Mouse (Mus musculus): Measurements from ENCODE around the gene Taf5. TPM values are rescaled to one million over a fixed set of nuclear protein-coding genes. Genes with fewer than 3 reads are reported as not detected.

The Taf5 gene
- polyA plus RNA-seq, 1 experiment: 1.8 TPM

GRCm38 (mm10) chr19:47026513-47026912, 41.0 kb upstream of the Taf5 start:
- DNase-seq: no peak
- H3K27me3 ChIP-seq (replicated peaks; ENCODE audit: control insufficient read depth, insufficient read depth, low read length): no peaks in the 10 kb centered on the region
- no peak for TF ChIP-seq POLR2A (IDR thresholded peaks at IDR 0.05; ENCODE audit: low read depth, low read length)
- no peak for TF ChIP-seq CTCF (conservative IDR thresholded peaks at IDR 0.05; ENCODE audit: insufficient read depth, insufficient read length, low read depth, low read length)
- no peaks in the 10 kb centered on the region for H3K4me1 ChIP-seq (ENCODE audit: control insufficient read depth, insufficient read depth, low read length)
- H3K36me3 ChIP-seq (ENCODE audit: control insufficient read depth, insufficient read depth, low read length): no peaks in the 10 kb centered on the region
- no peak overlapping the region for H3K4me3 ChIP-seq (ENCODE audit: insufficient read depth, low read depth, low read length)
- no peak overlapping the region for H3K27ac ChIP-seq (ENCODE audit: insufficient read depth, low read depth, low read length)
- 76% methylated on average over 4 of the region's 4 CpGs for WGBS

GRCm38 (mm10) chr19:47029796-47030195, 37.8 kb upstream of the Taf5 start:
- Histone ChIP-seq H3K4me1 (ENCODE audit: control insufficient read depth, insufficient read depth, low read length) (no peaks in the 10 kb centered on the region), H3K27me3 (replicated peaks; ENCODE audit: control insufficient read depth, insufficient read depth, low read length) (no peaks in the 10 kb centered on the region), H3K4me3 (ENCODE audit: insufficient read depth, low read depth, low read length) (no peak overlapping the region), H3K36me3 (ENCODE audit: control insufficient read depth, insufficient read depth, low read length) (no peaks in the 10 kb centered on the region; the same call in none of the 2 replicates), H3K27ac (ENCODE audit: insufficient read depth, low read depth, low read length) (no peak overlapping the region)
- 75% methylated on average over 9 of the region's 9 CpGs for WGBS
- no peak for TF ChIP-seq POLR2A (IDR thresholded peaks at IDR 0.05; ENCODE audit: low read depth, low read length)
- no peak for TF ChIP-seq CTCF (conservative IDR thresholded peaks at IDR 0.05; ENCODE audit: insufficient read depth, insufficient read length, low read depth, low read length)
- DNase-seq: no peak

- WGBS: 92% methylated on average over 6 of the region's 6 CpGs
- H3K4me1 ChIP-seq (ENCODE audit: control insufficient read depth, insufficient read depth, low read length): no peaks in the 10 kb centered on the region
- no peak overlapping the region for H3K4me3 ChIP-seq (ENCODE audit: insufficient read depth, low read depth, low read length)
- no peak overlapping the region for H3K27ac ChIP-seq (ENCODE audit: insufficient read depth, low read depth, low read length)
- no peaks in the 10 kb centered on the region for H3K27me3 ChIP-seq (replicated peaks; ENCODE audit: control insufficient read depth, insufficient read depth, low read length)
- TF ChIP-seq CTCF (conservative IDR thresholded peaks at IDR 0.05; ENCODE audit: insufficient read depth, insufficient read length, low read depth, low read length): no peak
- no peak for TF ChIP-seq POLR2A (IDR thresholded peaks at IDR 0.05; ENCODE audit: low read depth, low read length)
- no peaks in the 10 kb centered on the region; the same call in none of the 2 replicates for H3K36me3 ChIP-seq (ENCODE audit: control insufficient read depth, insufficient read depth, low read length)
- DNase-seq: no peak
These were observed 35.8 kb upstream of the Taf5 start for GRCm38 (mm10) chr19:47031770-47032169.

GRCm38 (mm10) chr19:47034916-47035315, 32.6 kb upstream of the Taf5 start:
- TF ChIP-seq CTCF (conservative IDR thresholded peaks at IDR 0.05; ENCODE audit: insufficient read depth, insufficient read length, low read depth, low read length) (no peak), POLR2A (IDR thresholded peaks at IDR 0.05; ENCODE audit: low read depth, low read length) (no peak)
- Histone ChIP-seq H3K36me3 (ENCODE audit: control insufficient read depth, insufficient read depth, low read length) (peaks cover 1% of the 10 kb centered on the region), H3K27me3 (replicated peaks; ENCODE audit: control insufficient read depth, insufficient read depth, low read length) (no peaks in the 10 kb centered on the region), H3K4me3 (ENCODE audit: insufficient read depth, low read depth, low read length) (no peak overlapping the region), H3K27ac (ENCODE audit: insufficient read depth, low read depth, low read length) (no peak overlapping the region), H3K4me1 (ENCODE audit: control insufficient read depth, insufficient read depth, low read length) (no peaks in the 10 kb centered on the region)
- no peak for DNase-seq
- 88% methylated on average over 4 of the region's 4 CpGs for WGBS

DNA sequence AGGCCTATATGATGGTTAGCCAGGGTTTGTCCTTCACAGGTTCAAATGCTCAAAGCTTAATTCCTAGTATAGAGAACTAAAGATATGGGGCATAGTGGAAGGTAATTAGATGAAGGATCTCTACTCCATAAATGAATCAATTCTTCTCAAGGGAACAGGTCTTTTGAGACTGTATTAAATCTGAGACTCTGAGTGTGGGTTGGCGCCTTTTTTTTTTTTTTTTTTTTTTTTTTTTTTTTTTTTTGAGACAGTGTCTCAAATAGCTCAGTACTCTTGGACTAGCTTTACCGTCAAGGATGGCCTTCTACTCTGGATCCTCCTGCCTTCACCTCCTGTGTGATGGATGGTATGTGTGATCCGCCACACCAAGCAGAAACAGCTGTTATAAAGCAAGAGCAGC, 30.9 kb upstream of the Taf5 start:
- peaks cover 1% of the 10 kb centered on the region for H3K36me3 ChIP-seq (ENCODE audit: control insufficient read depth, insufficient read depth, low read length)
- 88% methylated on average over 3 of the region's 3 CpGs for WGBS
- no peak overlapping the region for H3K27ac ChIP-seq (ENCODE audit: insufficient read depth, low read depth, low read length)
- no peak overlapping the region for H3K4me3 ChIP-seq (ENCODE audit: insufficient read depth, low read depth, low read length)
- TF ChIP-seq POLR2A (IDR thresholded peaks at IDR 0.05; ENCODE audit: low read depth, low read length) (no peak), CTCF (conservative IDR thresholded peaks at IDR 0.05; ENCODE audit: insufficient read depth, insufficient read length, low read depth, low read length) (no peak)
- H3K27me3 ChIP-seq (replicated peaks; ENCODE audit: control insufficient read depth, insufficient read depth, low read length): no peaks in the 10 kb centered on the region
- DNase-seq: no peak
- H3K4me1 ChIP-seq (ENCODE audit: control insufficient read depth, insufficient read depth, low read length): no peaks in the 10 kb centered on the region

- Histone ChIP-seq H3K27me3 (replicated peaks; ENCODE audit: control insufficient read depth, insufficient read depth, low read length) (no peaks in the 10 kb centered on the region), H3K36me3 (ENCODE audit: control insufficient read depth, insufficient read depth, low read length) (peaks cover 1% of the 10 kb centered on the region), H3K4me1 (ENCODE audit: control insufficient read depth, insufficient read depth, low read length) (no peaks in the 10 kb centered on the region), H3K27ac (ENCODE audit: insufficient read depth, low read depth, low read length) (no peak overlapping the region), H3K4me3 (ENCODE audit: insufficient read depth, low read depth, low read length) (no peak overlapping the region)
- TF ChIP-seq POLR2A (IDR thresholded peaks at IDR 0.05; ENCODE audit: low read depth, low read length) (no peak), CTCF (conservative IDR thresholded peaks at IDR 0.05; ENCODE audit: insufficient read depth, insufficient read length, low read depth, low read length) (no peak)
- no peak for DNase-seq
- WGBS: 91% methylated on average over 3 of the region's 3 CpGs
These were observed 26.6 kb upstream of the Taf5 start for GRCm38 (mm10) chr19:47040720-47041473.

GRCm38 (mm10) chr19:47043608-47044007, 23.9 kb upstream of the Taf5 start:
- Histone ChIP-seq H3K4me1 (ENCODE audit: control insufficient read depth, insufficient read depth, low read length) (no peaks in the 10 kb centered on the region), H3K27me3 (replicated peaks; ENCODE audit: control insufficient read depth, insufficient read depth, low read length) (no peaks in the 10 kb centered on the region), H3K4me3 (ENCODE audit: insufficient read depth, low read depth, low read length) (no peak overlapping the region), H3K27ac (ENCODE audit: insufficient read depth, low read depth, low read length) (no peak overlapping the region), H3K36me3 (ENCODE audit: control insufficient read depth, insufficient read depth, low read length) (no peaks in the 10 kb centered on the region; the same call in none of the 2 replicates)
- no peak for TF ChIP-seq CTCF (conservative IDR thresholded peaks at IDR 0.05; ENCODE audit: insufficient read depth, insufficient read length, low read depth, low read length)
- no peak for TF ChIP-seq POLR2A (IDR thresholded peaks at IDR 0.05; ENCODE audit: low read depth, low read length)
- WGBS: 86% methylated on average over 3 of the region's 3 CpGs
- peak; percentile 13 for DNase-seq

Data from kidney, adult 2 months (tissue).